Mouse (Mus musculus) stomach, embryonic 15.5 days (tissue): ENCODE results near the gene Mrps18b. TPM values are rescaled to one million over a fixed set of nuclear protein-coding genes. Genes with fewer than 3 reads are reported as not detected.

Source experiments
- ATAC-seq: fragments of 200-750 bp; cut with Nextera tagmentation; 2 replicates; pipeline ENCODE4 v1.8.0; 2017; ENCODE audit warnings: low read depth, moderate number of reproducible peaks, moderate TSS enrichment; ENCODE audit not compliant: insufficient read depth, low FRiP score
- H3K27ac ChIP-seq: fragments of 300-500 bp; sonication (generic); 2 replicates; pipeline ENCODE4 v1.5.1; 2015; ENCODE audit warnings: mild to moderate bottlenecking, inconsistent platforms
- H3K27me3 ChIP-seq: fragments of 300-500 bp; sonication (generic); replicated peaks from 2 replicates; pipeline ENCODE4 v1.6.1; 2015; ENCODE audit warnings: inconsistent platforms
- H3K36me3 ChIP-seq: fragments of 300-500 bp; sonication (generic); 2 replicates; pipeline ENCODE4 v1.6.1; 2015; ENCODE audit warnings: inconsistent platforms
- H3K4me1 ChIP-seq: fragments of 300-500 bp; sonication (generic); 2 replicates; pipeline ENCODE4 v1.6.1; 2015; ENCODE audit warnings: inconsistent platforms
- H3K4me2 ChIP-seq: fragments of 300-500 bp; sonication (generic); 2 replicates; pipeline ENCODE4 v1.6.1; 2015; ENCODE audit warnings: mild to moderate bottlenecking, inconsistent platforms
- H3K4me3 ChIP-seq: fragments of 300-500 bp; sonication (generic); replicated peaks from 2 replicates; pipeline ENCODE4 v1.5.1; 2015; ENCODE audit warnings: inconsistent platforms
- H3K9ac ChIP-seq: fragments of 300-500 bp; sonication (generic); 2 replicates; pipeline ENCODE4 v1.6.1; 2015; ENCODE audit warnings: inconsistent platforms
- H3K9me3 ChIP-seq: fragments of 300-500 bp; sonication (generic); 2 replicates; pipeline ENCODE4 v1.6.1; 2016; ENCODE audit warnings: inconsistent platforms
- WGBS: fragments of 180-500 bp; shearing (Covaris S2); methylation state at CpG from one replicate; pipeline ENCODE4 v1.1.7; 2015; 5-methylcytosine and 5-hydroxymethylcytosine counted together
- polyA plus RNA-seq: library from polyadenylated mRNA; unstranded; fragments of >200 nt; fragmentation: Nextera tagmentation; extraction: Ambion mirVana; gene quantifications from 2 replicates; pipeline ENCODE4 v1.2.1, GENCODE M21; 2015

Gene Mrps18b
- polyA plus RNA-seq, 1 experiment from 2014 or later, result 89.5 TPM

- ATAC-seq, result no peak
- Histone ChIP-seq H3K9ac (peak overlapping the region; percentile 92), H3K4me1 (peaks cover 13% of the 10 kb centered on the region; the same call in 1 of the 2 replicates), H3K9me3 (no peaks in the 10 kb centered on the region), H3K4me2 (peak overlapping the region; percentile 78), H3K27ac (peak overlapping the region; percentile 97), H3K4me3 (peak overlapping the region; percentile 77), H3K36me3 (peaks cover 13% of the 10 kb centered on the region), H3K27me3 (no peaks in the 10 kb centered on the region)
- 0% methylated on average over 8 of the region's 8 CpGs for WGBS
These were observed 914 bp upstream of the Mrps18b start for GRCm38 (mm10) chr17:35917143-35917462.

GRCm38 (mm10) chr17:35915538-35916296 is 472 bp downstream of the Mrps18b start:
- Histone ChIP-seq H3K4me3 (peak overlapping the region; percentile 77), H3K4me1 (peaks cover 9% of the 10 kb centered on the region; the same call in 1 of the 2 replicates), H3K9me3 (no peaks in the 10 kb centered on the region), H3K4me2 (peak overlapping the region; percentile 68), H3K27ac (peak overlapping the region; percentile 92), H3K9ac (peak overlapping the region; percentile 69), H3K27me3 (no peaks in the 10 kb centered on the region), H3K36me3 (peaks cover 19% of the 10 kb centered on the region)
- WGBS, result 2% methylated on average over 28 of the region's 28 CpGs
- no peak for ATAC-seq

- Histone ChIP-seq H3K9me3 (no peaks in the 10 kb centered on the region), H3K27ac (no peak overlapping the region), H3K4me1 (peaks cover 4% of the 10 kb centered on the region; the same call in 1 of the 2 replicates), H3K4me3 (peak overlapping the region; percentile 77), H3K9ac (0 out of 2 replicates have a peak overlapping the region, but pooled peaks have one; percentile 69), H3K27me3 (no peaks in the 10 kb centered on the region), H3K36me3 (peaks cover 19% of the 10 kb centered on the region), H3K4me2 (peak overlapping the region; percentile 68)
- ATAC-seq, result no peak
- WGBS, result 74% methylated on average over 6 of the region's 6 CpGs
These were observed 1.2 kb downstream of the Mrps18b start for GRCm38 (mm10) chr17:35914975-35915374.

GRCm38 (mm10) chr17:35909919-35910369 is 6.2 kb downstream of the Mrps18b start, which contains the start of gene Atat1:
Atat1 (minus strand) TSS chr17:35910075.
- H3K4me2 ChIP-seq, result peak within 1 kb of the TSS; percentile 75
- H3K9ac ChIP-seq, result peak within 1 kb of the TSS; percentile 59
- no peaks in the 10 kb centered on the region for H3K27me3 ChIP-seq
- 2% methylated on average over 25 of the region's 25 CpGs for WGBS
- H3K36me3 ChIP-seq, result peaks cover 22% of the 10 kb centered on the region
- H3K4me3 ChIP-seq, result peak within 1 kb of the TSS; percentile 66
- H3K27ac ChIP-seq, result peak within 1 kb of the TSS; percentile 69
- peaks cover 13% of the 10 kb centered on the region for H3K4me1 ChIP-seq
- peak; percentile 91 for ATAC-seq
- H3K9me3 ChIP-seq, result no peaks in the 10 kb centered on the region

- ATAC-seq, result peak; percentile 9; the same call in 1 of the 2 replicates
- 14% methylated on average over 20 of the region's 20 CpGs for WGBS
- Histone ChIP-seq H3K9me3 (no peaks in the 10 kb centered on the region), H3K4me1 (peaks cover 13% of the 10 kb centered on the region), H3K27ac (peak overlapping the region; percentile 69), H3K4me2 (peak overlapping the region; percentile 75), H3K9ac (peak overlapping the region; percentile 59), H3K4me3 (peak overlapping the region; percentile 66), H3K36me3 (peaks cover 21% of the 10 kb centered on the region), H3K27me3 (no peaks in the 10 kb centered on the region)
These were observed 6.8 kb downstream of the Mrps18b start for GRCm38 (mm10) chr17:35909186-35909918.

GRCm38 (mm10) chr17:35907609-35908008 is 8.6 kb downstream of the Mrps18b start:
- Histone ChIP-seq H3K9me3 (no peaks in the 10 kb centered on the region), H3K27ac (no peak overlapping the region), H3K9ac (no peak overlapping the region), H3K4me3 (no peak overlapping the region), H3K4me2 (no peak overlapping the region), H3K27me3 (no peaks in the 10 kb centered on the region), H3K4me1 (peaks cover 13% of the 10 kb centered on the region), H3K36me3 (peaks cover 15% of the 10 kb centered on the region; the same call in 1 of the 2 replicates)
- WGBS, result 66% methylated on average over 2 of the region's 2 CpGs
- ATAC-seq, result no peak

- Histone ChIP-seq H3K27ac (no peak overlapping the region), H3K27me3 (no peaks in the 10 kb centered on the region), H3K4me2 (no peak overlapping the region), H3K9me3 (no peaks in the 10 kb centered on the region), H3K4me1 (peaks cover 13% of the 10 kb centered on the region), H3K9ac (no peak overlapping the region), H3K4me3 (no peak overlapping the region), H3K36me3 (0 out of 2 replicates have a peak, but pooled peaks cover 13% of the 10 kb centered on the region)
- ATAC-seq, result no peak
- 89% methylated on average over 1 of the region's 1 CpGs for WGBS
These were observed 10.6 kb downstream of the Mrps18b start for GRCm38 (mm10) chr17:35905587-35905986.

GRCm38 (mm10) chr17:35903992-35904355 is 12.2 kb downstream of the Mrps18b start:
- no peak for ATAC-seq
- Histone ChIP-seq H3K4me1 (peaks cover 8% of the 10 kb centered on the region; the same call in 1 of the 2 replicates), H3K27me3 (no peaks in the 10 kb centered on the region), H3K27ac (no peak overlapping the region), H3K36me3 (0 out of 2 replicates have a peak, but pooled peaks cover 13% of the 10 kb centered on the region), H3K4me3 (no peak overlapping the region), H3K9ac (no peak overlapping the region), H3K9me3 (no peaks in the 10 kb centered on the region), H3K4me2 (no peak overlapping the region)
- 74% methylated on average over 4 of the region's 4 CpGs for WGBS

- Histone ChIP-seq H3K27me3 (no peaks in the 10 kb centered on the region), H3K36me3 (0 out of 2 replicates have a peak, but pooled peaks cover 13% of the 10 kb centered on the region), H3K4me2 (no peak overlapping the region), H3K9me3 (no peaks in the 10 kb centered on the region), H3K9ac (no peak overlapping the region), H3K4me3 (no peak overlapping the region), H3K27ac (no peak overlapping the region), H3K4me1 (peaks cover 3% of the 10 kb centered on the region; the same call in 1 of the 2 replicates)
- WGBS, result 87% methylated on average over 9 of the region's 9 CpGs
- ATAC-seq, result no peak
These were observed 12.7 kb downstream of the Mrps18b start for GRCm38 (mm10) chr17:35903343-35903991.

GRCm38 (mm10) chr17:35900636-35901035 is 15.6 kb downstream of the Mrps18b start:
- 0 out of 2 replicates have a peak, but pooled peaks cover 10% of the 10 kb centered on the region for H3K36me3 ChIP-seq
- H3K27ac ChIP-seq, result no peak overlapping the region
- no peaks in the 10 kb centered on the region for H3K9me3 ChIP-seq
- H3K27me3 ChIP-seq, result no peaks in the 10 kb centered on the region
- no peak overlapping the region for H3K9ac ChIP-seq
- H3K4me2 ChIP-seq, result no peak overlapping the region
- H3K4me1 ChIP-seq, result peaks cover 14% of the 10 kb centered on the region
- ATAC-seq, result no peak
- WGBS, result 82% methylated on average over 3 of the region's 3 CpGs
- no peak overlapping the region for H3K4me3 ChIP-seq
